Mouse (Mus musculus): ENCODE data around the gene Mllt6.
A peak's percentile ranks its signal among the peaks of the same experiment; 100 is the strongest.
"Not testable (repeated sequence)": the region's sequence is repeated elsewhere in the genome, so short reads cannot be mapped to it uniquely, and the experiment has no call there.

The Mllt6 gene

DNA sequence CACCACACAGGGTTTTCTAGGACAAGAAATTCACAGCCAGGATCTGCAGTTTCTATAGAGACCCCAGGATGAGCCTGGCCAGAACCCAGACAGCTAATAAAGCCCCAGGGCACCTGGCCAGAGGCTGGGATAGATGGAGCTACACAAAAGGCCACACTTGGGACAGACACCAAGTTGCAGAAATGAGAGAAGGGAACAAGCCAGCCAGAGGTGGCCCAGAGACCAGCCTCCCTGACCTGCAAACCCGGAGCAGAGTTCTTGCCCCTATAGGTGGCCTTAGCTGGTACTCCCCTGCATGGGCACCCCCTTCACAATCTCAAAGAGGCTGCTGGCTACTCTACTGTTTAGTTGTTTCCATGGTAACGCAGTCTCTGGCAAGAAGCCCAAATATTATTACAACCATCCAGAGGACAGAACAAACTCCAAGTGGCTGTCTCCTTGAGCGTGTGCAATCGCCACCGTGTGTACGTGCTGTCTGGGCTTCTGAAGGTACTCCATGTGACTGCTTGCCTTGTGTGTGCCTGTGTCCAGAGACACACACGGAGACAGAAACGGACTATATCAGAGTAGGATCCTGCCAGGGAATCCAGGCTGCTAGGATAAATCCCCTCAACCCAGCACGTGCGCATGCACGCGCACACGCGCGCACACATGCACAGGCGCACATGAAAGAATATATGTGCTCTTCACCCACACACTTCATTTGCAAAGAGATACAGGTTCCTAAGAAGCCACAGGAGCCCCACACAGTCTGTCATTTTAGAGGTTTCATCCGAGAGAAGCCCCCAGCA lies 31.9 kb downstream of the Mllt6 start:
- no peak for DNase-seq (ENCODE audit: low read depth, low spot score)

DNA sequence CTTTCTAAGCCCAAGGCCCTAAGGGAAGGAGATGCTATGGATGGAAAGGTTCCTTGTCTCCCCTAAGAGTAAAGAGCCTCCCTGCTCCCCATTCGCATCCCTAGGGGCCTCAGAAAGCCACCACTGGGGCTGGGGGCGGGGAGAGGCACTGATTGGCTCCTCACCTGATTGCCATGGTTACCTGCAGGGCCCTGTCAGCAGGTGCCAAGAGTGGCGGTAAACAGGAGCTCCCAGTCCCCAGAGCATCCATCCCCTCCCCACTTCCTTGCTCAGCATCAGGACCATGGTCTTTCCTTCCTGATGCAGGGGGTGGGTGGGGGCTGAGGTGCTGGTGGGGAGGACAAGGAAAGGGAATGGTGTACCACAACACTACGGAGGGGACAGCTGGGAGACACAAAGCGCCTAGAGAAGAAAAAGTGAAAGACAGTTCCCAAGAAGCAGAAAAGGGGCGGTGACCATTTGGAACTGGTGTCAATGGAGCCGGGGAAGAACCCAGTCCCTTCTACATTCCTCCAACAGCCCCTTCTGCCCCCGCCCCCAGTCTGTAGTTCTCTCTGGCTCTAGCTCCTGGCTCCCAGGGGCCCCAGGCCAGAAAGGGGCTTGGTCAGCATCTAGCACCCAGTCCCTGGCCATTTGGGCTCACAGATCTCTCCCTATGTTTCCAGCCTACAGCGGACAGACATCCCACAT lies 32.6 kb downstream of the Mllt6 start:
- peak; percentile 60 for DNase-seq (ENCODE audit: low read depth, low spot score)

DNA sequence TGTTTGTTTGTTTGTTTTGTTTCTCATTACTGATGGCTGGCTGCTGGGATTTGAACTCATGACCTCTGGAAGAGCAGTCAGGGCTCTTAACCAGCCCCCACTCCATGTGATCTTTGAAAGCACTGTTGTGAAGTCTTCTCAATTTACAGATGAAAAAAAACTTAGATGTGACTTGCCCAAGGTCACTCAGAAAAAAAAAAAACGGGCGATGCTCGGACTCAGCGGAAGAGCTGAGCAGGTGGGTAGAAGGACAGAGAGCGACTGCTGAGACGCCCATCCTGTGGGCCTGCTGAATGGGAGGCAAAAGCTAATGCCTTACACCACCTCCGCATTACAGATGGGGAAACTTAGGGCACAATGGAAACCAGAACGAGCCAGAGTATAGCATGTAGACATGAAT lies 33.5 kb downstream of the Mllt6 start:
- DNase-seq (ENCODE audit: low read depth, low spot score) = peak; percentile 90

DNA sequence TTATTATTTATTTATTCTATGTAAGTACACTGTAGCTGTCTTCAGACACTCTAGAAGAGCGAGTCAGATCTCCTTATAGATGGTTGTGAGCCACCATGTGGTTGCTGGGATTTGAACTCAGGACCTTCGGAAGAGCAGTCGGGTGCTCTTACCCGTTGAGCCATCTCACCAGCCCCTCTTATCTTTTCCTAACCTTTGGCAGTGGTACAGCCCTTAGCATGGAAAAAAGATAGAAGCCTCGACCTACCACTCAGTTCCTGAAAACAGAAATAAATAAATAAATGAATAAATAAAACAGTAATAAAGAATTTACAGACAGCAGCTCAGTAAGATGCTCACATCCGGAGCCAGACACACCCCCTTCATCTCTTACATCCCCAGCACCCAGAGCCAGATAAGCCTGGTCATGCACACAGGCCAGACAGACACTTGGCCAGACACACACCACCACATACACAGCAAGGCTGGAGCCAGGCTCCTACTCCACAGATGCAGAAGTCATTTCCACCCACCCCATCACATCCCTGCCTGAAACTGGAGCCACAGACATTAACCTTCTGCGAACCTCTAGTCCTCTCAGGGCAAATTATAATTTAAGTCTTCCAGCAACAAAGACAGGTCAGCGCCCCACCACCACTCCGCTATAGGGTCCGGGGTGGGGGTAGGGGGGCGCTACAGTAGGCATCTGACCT lies 34.1 kb downstream of the Mllt6 start:
- DNase-seq (ENCODE audit: low read depth, low spot score) = no peak

DNA sequence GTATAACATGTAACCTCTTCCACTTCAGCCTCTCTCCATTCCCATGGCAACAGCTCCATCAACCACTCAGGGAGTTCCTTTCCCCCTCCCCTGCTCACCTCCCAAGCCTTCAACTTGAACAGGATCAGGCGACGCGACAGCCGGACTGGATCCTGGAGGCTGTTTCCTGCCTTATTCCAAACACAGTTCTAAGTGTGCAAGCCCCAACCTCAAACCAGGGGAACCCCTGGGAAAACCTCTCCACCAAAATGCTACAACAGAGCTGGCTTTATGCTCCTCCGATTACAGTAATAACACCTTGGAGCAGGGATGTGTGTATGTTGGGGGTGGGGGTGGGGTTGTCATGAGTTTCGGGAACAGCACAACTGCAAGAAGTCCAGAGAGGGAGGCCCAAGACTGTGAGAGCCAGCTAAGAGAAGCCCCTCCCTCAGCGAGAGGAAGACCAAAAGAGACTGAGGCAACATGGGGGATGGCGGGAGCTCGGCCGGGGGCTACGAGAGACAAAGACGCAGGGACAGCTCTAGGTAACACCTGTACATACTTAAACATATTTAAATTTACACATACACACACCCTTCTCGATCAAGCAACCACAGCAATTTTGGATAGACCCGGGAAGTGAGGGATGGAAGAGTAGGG lies 34.8 kb downstream of the Mllt6 start:
- DNase-seq (ENCODE audit: low read depth, low spot score) = peak; percentile 77

DNA sequence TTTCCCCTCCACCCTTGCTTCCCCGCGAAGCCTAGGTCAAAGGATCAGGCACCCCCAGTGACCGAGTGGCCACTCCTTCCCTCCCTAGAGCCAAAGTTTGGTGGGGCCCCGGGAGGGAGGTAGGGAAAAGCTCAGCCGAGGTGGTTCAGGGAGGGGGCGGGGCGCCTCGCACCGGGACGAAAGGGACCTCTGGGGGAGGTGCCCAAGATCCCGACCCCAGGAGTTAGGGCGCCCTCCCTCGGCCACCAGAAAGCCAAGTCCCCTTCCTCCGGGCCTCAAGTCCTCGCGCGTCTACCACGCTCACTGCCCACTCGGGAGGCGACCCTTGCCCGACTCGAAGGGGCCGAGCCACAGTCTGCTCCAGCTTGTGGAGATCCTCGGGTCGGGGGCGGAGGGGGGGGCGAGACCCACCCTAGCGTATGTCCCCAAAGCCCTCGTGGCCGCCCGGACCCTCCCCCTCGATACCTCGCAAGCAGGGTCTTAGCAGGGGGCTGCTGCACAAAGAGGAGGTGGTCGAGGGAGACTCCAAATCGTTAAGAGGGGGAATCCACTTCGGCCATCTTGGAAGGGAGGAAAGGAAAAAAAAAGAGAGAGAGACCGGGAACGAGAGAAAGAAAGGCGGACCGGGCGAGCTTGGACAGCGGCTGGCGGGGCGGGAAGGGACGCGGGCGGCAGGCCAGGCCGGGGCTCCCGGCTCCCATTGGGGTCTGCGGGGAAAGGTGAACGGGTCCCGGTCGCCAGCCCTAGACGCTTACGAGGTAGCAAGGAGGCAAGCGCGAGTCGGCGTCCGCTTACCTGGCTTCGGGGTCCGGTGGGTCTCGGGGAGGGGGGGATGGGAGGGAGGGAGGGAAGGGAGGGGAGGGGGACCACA lies 35.8 kb downstream of the Mllt6 start:
- DNase-seq (ENCODE audit: low read depth, low spot score) = peak; percentile 93

DNA sequence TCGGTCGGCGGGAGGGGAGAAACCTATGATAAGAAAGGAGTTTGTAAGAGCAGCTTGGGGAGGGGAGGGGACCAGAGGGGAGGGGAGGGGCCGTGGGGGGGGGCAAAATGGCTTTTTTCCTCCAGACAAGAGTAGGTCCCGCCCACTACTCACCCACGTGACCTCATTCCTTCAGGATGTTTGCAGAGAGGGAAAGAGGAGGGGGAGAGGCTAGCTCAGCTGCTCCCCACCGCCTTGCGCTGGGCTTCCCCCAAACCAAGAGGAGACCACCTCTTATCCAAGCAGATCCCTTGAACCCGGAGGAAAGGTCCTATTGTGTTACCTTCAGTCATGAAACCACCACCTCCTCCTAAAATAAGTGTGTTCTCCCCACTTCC lies 36.4 kb downstream of the Mllt6 start:
- peak; percentile 98 for DNase-seq (ENCODE audit: low read depth, low spot score)

DNA sequence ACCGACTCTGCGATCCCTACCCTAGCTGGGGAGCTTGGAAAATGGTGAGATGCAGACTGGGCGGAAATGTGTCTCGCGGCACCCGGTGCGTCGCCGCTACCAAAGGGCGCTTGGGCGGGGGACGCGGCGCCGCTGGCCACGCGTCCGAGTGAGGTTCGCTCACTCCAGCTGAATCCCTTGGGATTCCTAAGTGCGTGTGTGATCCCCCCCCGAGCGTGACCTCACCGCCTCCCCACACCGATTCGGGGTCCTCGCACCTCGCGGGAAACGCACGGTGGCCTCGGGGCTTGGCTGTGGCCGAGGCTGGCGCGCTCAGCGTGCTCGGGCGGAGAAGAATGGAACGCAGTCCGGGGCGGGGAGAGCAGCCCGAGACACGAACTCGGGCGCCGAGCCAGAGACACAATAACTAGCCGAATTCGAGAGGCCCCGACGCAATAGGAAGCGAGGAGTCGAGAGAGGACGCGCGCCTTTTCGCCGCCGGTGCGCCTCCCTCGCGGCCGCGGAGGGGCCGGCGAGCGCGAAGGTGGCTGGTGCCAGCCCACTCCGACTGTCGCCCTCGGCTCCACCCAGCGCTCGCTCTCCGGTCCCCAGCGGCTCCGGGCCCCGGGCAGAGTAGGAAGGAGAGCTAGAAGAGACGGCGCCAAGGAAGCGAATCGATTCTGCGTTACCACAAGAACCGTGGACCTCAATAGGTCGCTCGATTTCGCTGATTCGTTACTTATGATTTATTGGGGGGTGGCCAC lies 37.0 kb downstream of the Mllt6 start, which contains the start of gene Pcgf2:
Gene Pcgf2 (minus strand): TSS at position 495 of the 743 bp plus-strand sequence.
- DNase-seq (ENCODE audit: low read depth, low spot score) = no peak

DNA sequence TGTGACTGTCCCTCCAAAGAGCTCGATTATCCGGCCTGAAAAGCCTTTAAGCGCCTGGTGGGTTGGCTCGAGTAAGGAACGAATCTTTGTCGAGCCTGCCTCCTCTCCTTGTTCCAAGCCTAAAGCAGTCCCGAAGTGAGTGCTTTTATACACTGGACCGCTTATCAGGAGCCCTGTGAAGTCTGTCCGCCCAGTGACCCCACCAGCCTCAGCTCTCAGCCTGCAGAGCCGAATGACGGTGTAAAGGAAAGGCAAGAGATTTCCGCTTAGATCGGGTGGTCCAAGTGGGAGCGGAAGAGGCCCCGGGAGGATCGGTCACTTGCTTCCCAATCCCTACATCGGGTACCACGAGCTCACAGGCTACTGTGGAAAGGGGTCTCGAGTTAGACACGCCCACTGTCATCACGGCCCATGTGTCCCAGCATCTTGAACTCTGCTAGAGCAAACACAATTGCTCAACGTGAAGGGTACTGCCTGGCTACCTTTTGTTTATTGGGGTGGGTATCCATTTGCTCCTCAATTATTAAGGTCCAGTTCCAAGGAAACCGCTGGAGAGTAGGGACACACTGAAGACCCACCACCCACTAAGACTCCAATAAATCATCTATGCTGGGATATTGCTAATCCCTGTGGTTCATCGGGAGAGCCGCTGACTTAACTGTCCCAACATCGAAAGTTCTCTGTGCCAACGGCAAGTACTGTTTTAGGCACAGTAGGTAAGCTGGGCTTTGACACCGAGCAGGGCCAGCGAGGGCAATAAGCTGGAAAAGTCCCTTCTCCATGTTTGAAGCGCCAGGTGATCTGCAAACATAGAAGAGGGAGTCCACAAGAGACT lies 37.7 kb downstream of the Mllt6 start:
- no peak for DNase-seq (ENCODE audit: low read depth, low spot score)

DNA sequence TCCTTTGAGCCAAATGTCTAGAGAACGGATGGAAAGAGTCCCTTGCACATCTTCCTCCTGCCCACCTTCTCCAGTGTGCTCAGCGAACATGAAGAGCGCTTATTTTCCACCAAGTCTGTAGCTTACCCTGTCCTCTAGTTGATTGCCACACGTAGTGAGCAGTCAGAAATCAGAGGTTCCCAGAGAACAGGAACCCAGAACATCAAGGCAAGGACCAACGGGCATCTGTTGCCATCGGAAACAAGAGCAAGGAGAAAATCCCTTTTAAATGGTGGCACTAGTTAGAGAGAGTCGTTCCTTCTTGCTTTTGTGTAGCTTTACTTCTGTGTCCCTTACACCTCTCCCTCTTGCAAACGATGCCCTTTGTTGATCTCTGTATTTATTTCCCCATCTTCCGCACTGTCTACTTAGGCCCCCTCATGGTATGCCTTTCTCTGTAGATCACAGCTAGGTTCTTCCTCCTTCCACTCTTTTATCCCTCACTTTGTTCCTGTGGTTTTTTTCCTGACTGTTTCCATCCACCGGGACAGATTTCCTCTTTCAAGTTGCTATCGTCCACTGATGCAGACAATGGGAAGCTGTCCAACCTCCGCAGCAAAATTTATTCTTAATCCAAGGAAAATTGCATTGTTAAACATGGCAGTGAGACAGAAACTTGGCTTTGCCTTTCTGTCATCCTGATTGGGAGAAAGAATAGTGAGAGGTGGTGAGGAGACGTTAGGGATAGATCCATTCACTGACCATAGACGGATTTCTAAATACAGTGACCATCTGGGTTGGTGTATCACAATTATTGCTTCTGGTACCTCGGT lies 38.6 kb downstream of the Mllt6 start:
- DNase-seq (ENCODE audit: low read depth, low spot score) = no peak

DNA sequence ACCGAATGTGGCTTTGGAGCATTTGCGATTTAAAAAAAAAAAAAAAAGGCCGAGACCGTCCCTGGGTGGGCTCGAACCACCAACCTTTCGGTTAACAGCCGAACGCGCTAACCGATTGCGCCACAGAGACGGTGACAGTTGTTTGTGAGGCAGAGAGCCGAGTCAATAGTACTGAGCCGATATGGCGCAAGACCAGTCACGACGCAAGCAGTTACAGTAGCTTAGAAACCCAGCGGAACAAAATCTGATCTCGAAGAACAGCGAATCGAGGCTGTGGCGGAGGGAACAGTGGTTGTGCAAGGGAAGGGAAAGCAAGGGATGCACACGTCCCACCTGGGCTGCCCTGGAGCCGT lies 39.2 kb downstream of the Mllt6 start:
- DNase-seq (ENCODE audit: low read depth, low spot score) = peak; percentile 77

DNA sequence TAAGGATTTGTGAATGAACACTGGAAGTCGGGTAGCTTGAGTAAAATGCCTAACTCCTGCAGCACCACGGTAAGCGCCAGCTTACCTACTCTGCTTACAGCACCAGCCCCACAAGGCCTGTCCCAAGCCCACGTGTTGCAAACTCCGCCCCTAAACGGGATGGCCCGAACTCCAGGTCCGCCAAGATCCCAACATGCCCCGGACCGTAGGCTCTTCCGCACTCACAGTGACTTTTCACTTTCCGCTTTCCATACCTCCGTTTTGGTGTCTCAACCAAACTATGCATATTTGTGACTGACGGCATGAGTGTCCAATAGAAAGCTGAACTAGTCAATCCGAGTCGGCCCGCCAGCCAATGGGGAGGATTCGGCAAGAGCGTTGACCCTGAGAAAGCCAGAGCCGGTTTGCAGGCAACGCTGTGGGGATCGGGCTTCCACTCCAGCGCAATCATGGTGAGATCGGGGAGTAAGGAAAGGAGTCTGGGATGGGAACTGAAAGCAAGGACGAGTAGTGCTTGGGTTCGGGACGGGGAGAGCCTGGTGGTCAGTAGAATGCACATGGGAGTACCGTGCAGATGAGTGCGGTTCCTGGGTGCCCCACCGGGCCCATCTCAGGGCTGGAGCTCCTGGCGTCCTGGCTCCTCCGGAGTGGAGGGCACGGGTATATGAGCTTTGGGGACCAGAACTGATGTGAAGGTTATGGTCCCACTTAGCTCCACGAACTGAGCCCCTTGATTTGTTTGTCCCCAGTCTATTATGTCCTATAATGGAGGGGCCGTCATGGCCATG lies 40.0 kb downstream of the Mllt6 start, which contains the start of gene Psmb3:
Gene Psmb3 (plus strand): TSS at position 361 of the 788 bp plus-strand sequence.
- peak; percentile 100 for DNase-seq (ENCODE audit: low read depth, low spot score)

DNA sequence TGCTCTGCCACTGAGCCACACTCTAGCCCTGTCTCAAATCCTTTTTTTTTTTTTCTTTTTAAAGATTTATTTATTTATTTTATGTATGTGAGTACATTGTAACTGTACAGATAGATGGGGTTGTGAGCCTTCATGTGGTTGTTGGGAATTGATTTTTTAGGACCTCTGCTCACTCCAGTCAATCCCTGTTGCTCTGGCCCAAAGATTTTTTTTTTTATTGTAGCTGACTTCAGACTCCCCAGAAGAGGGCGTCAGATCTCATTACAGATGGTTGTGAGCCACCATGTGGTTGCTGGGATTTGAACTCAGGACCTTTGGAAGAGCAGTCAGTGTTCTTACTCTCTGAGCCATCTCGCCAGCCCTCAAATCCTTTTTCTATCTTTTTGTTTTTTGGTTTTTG lies 46.9 kb downstream of the Mllt6 start:
- DNase-seq (ENCODE audit: low read depth, low spot score) = not testable (repeated sequence)

DNA sequence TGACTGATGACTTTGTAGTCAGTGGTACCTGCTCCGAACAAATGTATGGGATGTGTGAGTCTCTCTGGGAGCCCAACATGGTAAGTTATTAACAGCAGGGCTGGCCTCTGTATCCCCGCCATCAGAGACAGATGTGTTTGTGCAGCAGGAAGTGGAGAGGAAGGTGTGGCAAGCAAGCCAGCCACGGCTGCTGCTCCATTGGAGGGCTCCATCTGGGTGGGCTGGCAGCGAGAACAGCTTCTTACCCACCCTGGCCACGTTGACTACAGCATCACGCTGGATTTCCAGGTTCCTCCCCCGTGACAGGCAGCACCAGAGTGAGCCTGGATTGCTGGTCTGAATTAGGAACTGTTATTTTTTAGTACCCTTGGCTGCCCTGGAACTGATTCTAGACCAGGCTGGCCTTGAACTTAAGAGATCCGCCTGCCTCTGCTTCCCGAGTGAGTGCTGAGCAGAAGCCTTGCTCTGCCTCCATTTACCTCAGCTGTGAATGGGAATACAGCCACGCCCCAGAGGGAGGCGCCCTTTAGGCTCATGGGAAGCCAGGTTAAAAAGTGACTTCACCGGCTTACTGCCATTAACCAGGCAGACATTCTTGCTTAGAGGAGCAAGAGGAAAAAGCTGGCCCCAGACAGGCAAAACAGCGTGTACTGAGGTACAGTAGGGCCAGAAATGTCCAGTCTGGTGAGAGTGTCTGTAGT lies 48.1 kb downstream of the Mllt6 start:
- DNase-seq (ENCODE audit: low read depth, low spot score) = peak; percentile 61

DNA sequence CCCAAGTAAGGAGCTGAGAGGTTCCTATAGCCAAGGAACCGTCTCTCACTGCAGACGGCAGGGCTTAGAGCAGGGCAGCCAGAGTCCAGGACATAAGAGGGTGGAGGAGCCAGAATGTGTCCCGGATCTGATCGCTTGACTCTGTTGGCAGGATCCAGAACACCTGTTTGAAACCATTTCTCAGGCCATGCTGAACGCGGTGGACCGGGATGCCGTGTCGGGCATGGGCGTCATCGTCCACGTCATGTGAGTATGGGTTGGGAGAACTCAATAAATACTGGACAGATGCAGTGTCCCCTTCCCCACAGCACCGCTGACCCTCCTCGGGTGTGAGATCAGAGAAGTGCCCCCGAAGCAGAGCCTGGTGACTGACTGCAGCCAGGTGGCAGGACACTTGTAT lies 49.1 kb downstream of the Mllt6 start:
- DNase-seq (ENCODE audit: low read depth, low spot score) = no peak

DNA sequence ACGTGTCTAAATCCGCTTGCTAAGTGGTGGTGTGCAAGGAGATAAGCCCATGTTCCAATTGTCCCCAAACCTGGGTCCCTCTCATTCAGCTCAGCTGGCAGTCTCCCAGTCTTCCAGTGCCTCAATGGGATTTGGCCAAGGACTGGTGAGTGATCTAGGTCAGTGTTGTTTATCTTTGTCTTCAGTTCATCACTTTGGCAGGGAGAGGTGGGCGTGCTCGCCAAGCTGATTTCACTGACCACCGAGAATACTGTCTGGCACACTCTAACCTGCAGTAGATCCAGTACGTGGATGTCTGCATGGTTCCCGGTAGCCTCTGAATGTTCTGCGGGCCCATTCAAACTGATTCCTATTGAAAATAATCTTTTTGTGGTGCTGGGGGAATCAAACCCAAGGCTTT lies 50.7 kb downstream of the Mllt6 start:
- no peak for DNase-seq (ENCODE audit: low read depth, low spot score)

DNA sequence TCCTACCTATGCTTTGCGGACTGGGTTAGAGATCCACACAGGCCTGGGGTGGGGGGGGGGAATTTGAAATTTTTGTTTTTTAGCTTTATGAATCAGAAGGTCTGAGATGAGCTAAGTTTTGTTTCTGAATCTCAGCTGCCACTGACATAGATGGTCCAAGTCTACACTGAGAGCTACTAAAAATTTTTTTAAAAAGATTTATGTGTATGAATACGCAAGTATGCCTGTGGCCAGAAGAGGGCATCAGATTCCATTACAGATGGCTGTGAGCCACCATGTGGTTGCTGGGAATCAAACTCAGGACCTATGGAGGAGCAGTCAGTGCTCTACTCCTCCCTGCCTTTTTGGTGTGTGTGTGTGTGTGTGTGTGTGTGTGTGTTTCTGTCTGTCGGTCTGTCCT lies 51.1 kb downstream of the Mllt6 start:
- peak; percentile 59 for DNase-seq (ENCODE audit: low read depth, low spot score)
